Mouse (Mus musculus) G1E (cell line): ENCODE measurements around the gene Mrpl22.

ENCODE experiments used
- CTCF ChIP-seq: IDR thresholded peaks from 2 replicates; pipeline ENCODE4 v1.5.1; 2012; ENCODE audit warnings: low read depth, low read length, inconsistent platforms, mixed read lengths
- GATA1 ChIP-seq: IDR thresholded peaks from 2 replicates; pipeline ENCODE4 v1.6.1; 2012; ENCODE audit warnings: borderline replicate concordance, low read length, inconsistent platforms, mixed read lengths
- TAL1 ChIP-seq: conservative IDR thresholded peaks from 2 replicates; pipeline ENCODE4 v1.6.1; 2012; ENCODE audit warnings: low read depth, low read length, inconsistent platforms, mixed read lengths

- TF ChIP-seq CTCF (no peak), TAL1 (no peak), GATA1 (no peak)
Observed at GRCm38 (mm10) chr11:58183579-58183978, 12.1 kb downstream of the Mrpl22 start.
